Mouse (Mus musculus) liver, embryonic 14.5 days (tissue): ENCODE results near the gene Capns2. TPM values are rescaled to one million over a fixed set of nuclear protein-coding genes. Genes with fewer than 3 reads are reported as not detected.
A peak's percentile ranks its signal among the peaks of the same experiment; 100 is the strongest.

Source experiments
- ATAC-seq: fragments of 200-750 bp; cut with Nextera tagmentation; 2 replicates; pipeline ENCODE4 v1.8.0; 2017; ENCODE audit warnings: moderate number of reproducible peaks, mild to moderate bottlenecking, moderate library complexity; ENCODE audit not compliant: insufficient read depth
- DNase-seq, 3 experiments: peaks; one replicate each; pipeline ENCODE4 v3.0.0-alpha.2; 2012 to 2013; ENCODE audit warnings: low read depth in 3 of 3, low spot score in 3 of 3
- H3K27ac ChIP-seq: fragments of 300-500 bp; sonication (generic); 2 replicates; pipeline ENCODE4 v1.5.1; 2014; ENCODE audit warnings: moderate library complexity, mild to moderate bottlenecking, control low read depth, inconsistent platforms
- H3K27me3 ChIP-seq: fragments of 300-500 bp; sonication (generic); 2 replicates; pipeline ENCODE4 v1.6.1; 2014; ENCODE audit warnings: mild to moderate bottlenecking, low read length, moderate library complexity; ENCODE audit not compliant: control insufficient read depth, insufficient read depth
- H3K36me3 ChIP-seq: fragments of 300-500 bp; sonication (generic); replicated peaks from 2 replicates; pipeline ENCODE4 v1.6.1; 2014; ENCODE audit warnings: low read depth; ENCODE audit not compliant: control insufficient read depth, insufficient read depth
- H3K4me1 ChIP-seq, 2 experiments: fragments of 200-500 bp in 1 of 2; fragments of 300-500 bp in 1 of 2; sonication (generic) in 1 of 2; replicated peaks; 2 replicates each; pipeline ENCODE4 v1.6.1; 2012 to 2014; ENCODE audit warnings: antibody characterized with exemption in 1 of 2, inconsistent platforms in 1 of 2, low read length in 1 of 2; ENCODE audit not compliant: control insufficient read depth in 2 of 2, insufficient read depth in 2 of 2
- H3K4me2 ChIP-seq: fragments of 300-500 bp; sonication (generic); 2 replicates; pipeline ENCODE4 v1.6.1; 2014; ENCODE audit warnings: low read depth, mild to moderate bottlenecking, control low read depth, moderate library complexity
- H3K4me3 ChIP-seq, 2 experiments: fragments of 200-500 bp in 1 of 2; fragments of 300-500 bp in 1 of 2; sonication (generic) in 1 of 2; 2 replicates each; pipeline ENCODE4 v1.5.1; 2012 to 2014; ENCODE audit warnings: low read depth in 2 of 2, low read length in 2 of 2, mild to moderate bottlenecking in 2 of 2, control low read depth in 1 of 2, inconsistent platforms in 1 of 2, moderate library complexity in 1 of 2; ENCODE audit not compliant: insufficient read depth in 1 of 2
- H3K9ac ChIP-seq: fragments of 300-500 bp; sonication (generic); replicated peaks from 2 replicates; pipeline ENCODE4 v1.6.1; 2014; ENCODE audit warnings: mild to moderate bottlenecking, control low read depth, moderate library complexity
- H3K9me3 ChIP-seq: fragments of 300-500 bp; sonication (generic); 2 replicates; pipeline ENCODE4 v1.6.1; 2016; ENCODE audit warnings: low read length, mixed read lengths; ENCODE audit not compliant: control insufficient read depth
- CTCF ChIP-seq: IDR thresholded peaks from 2 replicates; pipeline ENCODE4 v1.5.1; 2016; ENCODE audit warnings: antibody characterized with exemption, low read depth, control low read depth
- EP300 ChIP-seq: IDR thresholded peaks from 2 replicates; pipeline ENCODE4 v1.6.1; 2016; ENCODE audit warnings: antibody characterized with exemption, low read depth
- WGBS: fragments of 180-500 bp; shearing (Covaris S2); extraction: QIAGEN DNeasy Blood & Tissue Kit; methylation state at CpG from one replicate; pipeline ENCODE4 v1.1.7; 2014; ENCODE audit not compliant: insufficient replicate concordance; 5-methylcytosine and 5-hydroxymethylcytosine counted together
- polyA plus RNA-seq, 2 experiments: library from polyadenylated mRNA; depleted of rRNA in 1 of 2; stranded (reverse) in 1 of 2; unstranded in 1 of 2; fragments of >200 nt; fragmentation: Nextera tagmentation in 1 of 2; extraction: Ambion mirVana in 1 of 2; gene quantifications; 2 replicates each; pipeline versions ENCODE4 v1.2.1 to v1.2.3; 2012 to 2014

Capns2 gene
- polyA plus RNA-seq, 2 experiments: 0.11 TPM; not detected in 1

GRCm38 (mm10) chr8:92856273-92856986 is 44.8 kb upstream of the Capns2 start:
- Histone ChIP-seq H3K36me3 (no peaks in the 10 kb centered on the region), H3K27ac (no peak overlapping the region), H3K9ac (no peak overlapping the region), H3K4me1 (no peaks in the 10 kb centered on the region; a peak in 1 of 4 replicates), H3K4me2 (peak overlapping the region; percentile 58; the same call in 1 of the 2 replicates), H3K9me3 (no peaks in the 10 kb centered on the region), H3K27me3 (peaks cover 4% of the 10 kb centered on the region; the same call in 1 of the 2 replicates), H3K4me3 (peak overlapping the region in 1 of 2 experiments; percentile 56; a peak in 2 of 4 replicates)
- TF ChIP-seq EP300 (no peak), CTCF (no peak)
- DNase-seq (no peak), ATAC-seq (no peak)
- 16% methylated on average over 7 of the region's 7 CpGs for WGBS

GRCm38 (mm10) chr8:92858475-92859182 is 42.6 kb upstream of the Capns2 start:
- Histone ChIP-seq H3K27me3 (peaks cover 4% of the 10 kb centered on the region; the same call in 1 of the 2 replicates), H3K4me3 (no peak overlapping the region), H3K9me3 (no peaks in the 10 kb centered on the region), H3K36me3 (no peaks in the 10 kb centered on the region), H3K4me1 (no peaks in the 10 kb centered on the region; a peak in 1 of 4 replicates), H3K27ac (no peak overlapping the region), H3K4me2 (no peak overlapping the region), H3K9ac (no peak overlapping the region)
- WGBS: 71% methylated on average over 14 of the region's 14 CpGs
- ATAC-seq (no peak), DNase-seq (no peak)
- TF ChIP-seq CTCF (no peak), EP300 (no peak)

DNA sequence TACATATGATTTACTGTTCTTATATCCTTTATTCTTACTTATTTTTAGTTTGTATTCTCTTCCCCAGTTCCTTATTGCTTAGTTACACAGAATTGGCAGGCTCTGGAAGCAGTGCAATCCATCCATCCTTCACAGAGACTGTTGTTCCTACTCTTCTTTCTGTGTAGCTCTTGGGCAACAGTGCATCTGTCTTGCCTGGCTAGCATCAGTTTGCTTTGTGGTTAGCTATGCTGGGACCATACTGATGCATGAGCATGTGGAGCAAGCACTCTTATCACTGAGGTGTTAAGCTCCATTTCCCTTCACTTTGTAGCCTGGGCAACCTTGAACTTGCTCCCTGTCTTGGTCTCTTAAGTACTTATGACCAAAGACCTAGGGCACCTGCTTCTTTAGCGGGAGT is 39.2 kb upstream of the Capns2 start:
- Histone ChIP-seq H3K27me3 (no peaks in the 10 kb centered on the region), H3K4me2 (no peak overlapping the region), H3K9me3 (no peaks in the 10 kb centered on the region), H3K27ac (no peak overlapping the region), H3K4me3 (no peak overlapping the region), H3K36me3 (no peaks in the 10 kb centered on the region), H3K4me1 (no peaks in the 10 kb centered on the region), H3K9ac (no peak overlapping the region)
- 55% methylated on average over 1 of the region's 1 CpGs for WGBS
- no peak for ATAC-seq
- TF ChIP-seq EP300 (no peak), CTCF (no peak)
- no peak for DNase-seq

- Histone ChIP-seq H3K4me3 (no peak overlapping the region), H3K4me1 (no peaks in the 10 kb centered on the region), H3K4me2 (no peak overlapping the region), H3K9ac (no peak overlapping the region), H3K27ac (no peak overlapping the region), H3K27me3 (no peaks in the 10 kb centered on the region), H3K9me3 (no peaks in the 10 kb centered on the region), H3K36me3 (no peaks in the 10 kb centered on the region)
- DNase-seq (no peak), ATAC-seq (no peak)
- no peak for TF ChIP-seq CTCF
- TF ChIP-seq EP300: no peak
- 67% methylated on average over 7 of the region's 7 CpGs for WGBS
These were observed 30.9 kb upstream of the Capns2 start for GRCm38 (mm10) chr8:92870281-92870680.

- no peak overlapping the region for H3K4me2 ChIP-seq
- no peaks in the 10 kb centered on the region for H3K9me3 ChIP-seq
- TF ChIP-seq EP300 (no peak), CTCF (no peak)
- H3K4me3 ChIP-seq: no peak overlapping the region
- no peaks in the 10 kb centered on the region for H3K4me1 ChIP-seq
- 62% methylated on average over 10 of the region's 10 CpGs for WGBS
- no peak for DNase-seq
- H3K36me3 ChIP-seq: no peaks in the 10 kb centered on the region
- H3K27me3 ChIP-seq: no peaks in the 10 kb centered on the region
- ATAC-seq: no peak
- H3K27ac ChIP-seq: no peak overlapping the region
- no peak overlapping the region for H3K9ac ChIP-seq
These were observed 29.0 kb upstream of the Capns2 start for GRCm38 (mm10) chr8:92872063-92872759.
